Mouse (Mus musculus): ENCODE results near the gene Slc27a1. TPM values are rescaled to one million over a fixed set of nuclear protein-coding genes. Genes with fewer than 3 reads are reported as not detected.

The Slc27a1 gene
- polyA plus RNA-seq, 1 experiment from 2014 or later, result 4.1 TPM

GRCm38 (mm10) chr8:71592374-71593170, 23.9 kb downstream of the Slc27a1 start:
- Histone ChIP-seq H3K27me3 (replicated peaks) (0 out of 2 replicates have a peak, but pooled peaks cover 3% of the 10 kb centered on the region), H3K9me3 (replicated peaks) (no peaks in the 10 kb centered on the region), H3K9ac (peak overlapping the region; percentile 94), H3K36me3 (peaks cover 13% of the 10 kb centered on the region), H3K4me2 (peak overlapping the region; percentile 93), H3K4me3 (peak overlapping the region; percentile 81), H3K4me1 (peaks cover 59% of the 10 kb centered on the region), H3K27ac (peak overlapping the region; percentile 97)
- WGBS (ENCODE audit: insufficient replicate concordance), result 3% methylated on average over 54 of the region's 60 CpGs
- peak; percentile 30 for ATAC-seq

- WGBS (ENCODE audit: insufficient replicate concordance), result 91% methylated on average over 8 of the region's 8 CpGs
- Histone ChIP-seq H3K4me3 (no peak overlapping the region), H3K27me3 (replicated peaks) (0 out of 2 replicates have a peak, but pooled peaks cover 3% of the 10 kb centered on the region), H3K9ac (no peak overlapping the region), H3K27ac (no peak overlapping the region), H3K4me1 (peaks cover 59% of the 10 kb centered on the region), H3K9me3 (replicated peaks) (no peaks in the 10 kb centered on the region), H3K36me3 (peaks cover 13% of the 10 kb centered on the region), H3K4me2 (peak overlapping the region; percentile 93)
- ATAC-seq, result no peak
Measured at GRCm38 (mm10) chr8:71593556-71594323, 25.1 kb downstream of the Slc27a1 start.

GRCm38 (mm10) chr8:71594324-71594722, 25.6 kb downstream of the Slc27a1 start:
- Histone ChIP-seq H3K4me1 (peaks cover 59% of the 10 kb centered on the region), H3K9me3 (replicated peaks) (no peaks in the 10 kb centered on the region), H3K4me2 (no peak overlapping the region)

GRCm38 (mm10) chr8:71595862-71596261, 27.2 kb downstream of the Slc27a1 start:
- Histone ChIP-seq H3K4me3 (no peak overlapping the region), H3K9me3 (replicated peaks) (no peaks in the 10 kb centered on the region), H3K27ac (no peak overlapping the region), H3K9ac (no peak overlapping the region), H3K4me1 (peaks cover 49% of the 10 kb centered on the region), H3K27me3 (replicated peaks) (peaks cover 17% of the 10 kb centered on the region), H3K36me3 (peaks cover 16% of the 10 kb centered on the region), H3K4me2 (peak overlapping the region; percentile 23)
- ATAC-seq, result peak; percentile 2; the same call in 1 of the 2 replicates
- 8% methylated on average over 27 of the region's 27 CpGs for WGBS (ENCODE audit: insufficient replicate concordance)

More at GRCm38 (mm10) chr8:71594324-71594722, 25.6 kb downstream of the Slc27a1 start:
- Histone ChIP-seq H3K9ac (no peak overlapping the region), H3K36me3 (peaks cover 13% of the 10 kb centered on the region), H3K27me3 (replicated peaks) (0 out of 2 replicates have a peak, but pooled peaks cover 3% of the 10 kb centered on the region), H3K4me3 (no peak overlapping the region), H3K27ac (no peak overlapping the region)
- no peak for ATAC-seq
- 84% methylated on average over 4 of the region's 4 CpGs for WGBS (ENCODE audit: insufficient replicate concordance)

- H3K9me3 ChIP-seq (replicated peaks), result no peaks in the 10 kb centered on the region
- H3K27ac ChIP-seq, result no peak overlapping the region
- no peak overlapping the region for H3K4me3 ChIP-seq
- 48% methylated on average over 6 of the region's 6 CpGs for WGBS (ENCODE audit: insufficient replicate concordance)
- no peak for ATAC-seq
- peaks cover 16% of the 10 kb centered on the region for H3K36me3 ChIP-seq
- peaks cover 22% of the 10 kb centered on the region for H3K27me3 ChIP-seq (replicated peaks)
- no peak overlapping the region for H3K9ac ChIP-seq
- no peak overlapping the region for H3K4me2 ChIP-seq
- peaks cover 44% of the 10 kb centered on the region for H3K4me1 ChIP-seq
Measured at GRCm38 (mm10) chr8:71596384-71596783, 27.7 kb downstream of the Slc27a1 start.

GRCm38 (mm10) chr8:71596798-71597197, 28.1 kb downstream of the Slc27a1 start:
- no peak overlapping the region for H3K4me3 ChIP-seq
- H3K9ac ChIP-seq, result no peak overlapping the region
- H3K4me2 ChIP-seq, result no peak overlapping the region
- no peak overlapping the region for H3K27ac ChIP-seq
- no peaks in the 10 kb centered on the region for H3K9me3 ChIP-seq (replicated peaks)
- 63% methylated on average over 4 of the region's 4 CpGs for WGBS (ENCODE audit: insufficient replicate concordance)
- peaks cover 16% of the 10 kb centered on the region for H3K36me3 ChIP-seq
- H3K27me3 ChIP-seq (replicated peaks), result peaks cover 26% of the 10 kb centered on the region
- ATAC-seq, result no peak
- peaks cover 41% of the 10 kb centered on the region for H3K4me1 ChIP-seq

GRCm38 (mm10) chr8:71597451-71597850, 28.8 kb downstream of the Slc27a1 start, which contains the start of gene Fam129c:
Gene Fam129c, plus strand, starts transcription at chr8:71597648.
- Histone ChIP-seq H3K4me2 (no peak within 1 kb of the TSS), H3K4me1 (peaks cover 47% of the 10 kb centered on the region), H3K9me3 (replicated peaks) (no peaks in the 10 kb centered on the region), H3K27ac (no peak within 1 kb of the TSS), H3K36me3 (peaks cover 16% of the 10 kb centered on the region), H3K9ac (no peak within 1 kb of the TSS), H3K27me3 (replicated peaks) (peaks cover 33% of the 10 kb centered on the region), H3K4me3 (no peak within 1 kb of the TSS)
- no peak for ATAC-seq
- 76% methylated on average over 3 of the region's 3 CpGs for WGBS (ENCODE audit: insufficient replicate concordance)

- Histone ChIP-seq H3K4me1 (peaks cover 47% of the 10 kb centered on the region), H3K9me3 (replicated peaks) (no peaks in the 10 kb centered on the region), H3K36me3 (peaks cover 16% of the 10 kb centered on the region), H3K27ac (no peak overlapping the region), H3K27me3 (replicated peaks) (peaks cover 42% of the 10 kb centered on the region), H3K9ac (no peak overlapping the region), H3K4me2 (no peak overlapping the region), H3K4me3 (no peak overlapping the region)
- no peak for ATAC-seq
Measured at GRCm38 (mm10) chr8:71598375-71598774, 29.7 kb downstream of the Slc27a1 start.

GRCm38 (mm10) chr8:71598841-71599240, 30.2 kb downstream of the Slc27a1 start:
- WGBS (ENCODE audit: insufficient replicate concordance), result 69% methylated on average over 5 of the region's 5 CpGs
- H3K4me2 ChIP-seq, result no peak overlapping the region
- peaks cover 47% of the 10 kb centered on the region for H3K27me3 ChIP-seq (replicated peaks)
- no peak for ATAC-seq
- no peak overlapping the region for H3K9ac ChIP-seq
- H3K36me3 ChIP-seq, result peaks cover 15% of the 10 kb centered on the region
- H3K4me1 ChIP-seq, result peaks cover 43% of the 10 kb centered on the region
- H3K27ac ChIP-seq, result no peak overlapping the region
- H3K4me3 ChIP-seq, result no peak overlapping the region
- no peaks in the 10 kb centered on the region for H3K9me3 ChIP-seq (replicated peaks)

- 4% methylated on average over 65 of the region's 65 CpGs for WGBS (ENCODE audit: insufficient replicate concordance)
- H3K4me1 ChIP-seq, result peaks cover 21% of the 10 kb centered on the region
- peaks cover 2% of the 10 kb centered on the region; the same call in 1 of the 2 replicates for H3K36me3 ChIP-seq
- H3K4me2 ChIP-seq, result peak overlapping the region; percentile 58
- no peak for ATAC-seq
- no peak overlapping the region for H3K27ac ChIP-seq
- no peaks in the 10 kb centered on the region for H3K9me3 ChIP-seq (replicated peaks)
- no peak overlapping the region for H3K9ac ChIP-seq
- H3K27me3 ChIP-seq (replicated peaks), result peaks cover 60% of the 10 kb centered on the region
- H3K4me3 ChIP-seq, result peak overlapping the region; percentile 33
Measured at GRCm38 (mm10) chr8:71601939-71602665, 33.4 kb downstream of the Slc27a1 start.

- Histone ChIP-seq H3K27me3 (replicated peaks) (peaks cover 57% of the 10 kb centered on the region), H3K9me3 (replicated peaks) (no peaks in the 10 kb centered on the region), H3K4me2 (peak overlapping the region; percentile 58), H3K27ac (no peak overlapping the region), H3K9ac (no peak overlapping the region), H3K36me3 (peaks cover 2% of the 10 kb centered on the region; the same call in 1 of the 2 replicates), H3K4me1 (peaks cover 20% of the 10 kb centered on the region), H3K4me3 (peak overlapping the region; percentile 33)
- WGBS (ENCODE audit: insufficient replicate concordance), result 6% methylated on average over 32 of the region's 32 CpGs
- peak; percentile 33; the same call in 1 of the 2 replicates for ATAC-seq
Measured at GRCm38 (mm10) chr8:71602666-71603334, 34.1 kb downstream of the Slc27a1 start.

Data from liver, embryonic 12.5 days (tissue).